Mouse (Mus musculus) heart, adult 9 months (tissue): ENCODE measurements around the gene Kctd12b.
"Not testable (repeated sequence)": the region's sequence is repeated elsewhere in the genome, so short reads cannot be mapped to it uniquely, and the experiment has no call there.

Source experiments
- DNase-seq, 2 experiments: peaks; one replicate each; pipeline ENCODE4 v3.0.0; 2022; ENCODE audit warnings: low spot score in 2 of 2

The Kctd12b gene

DNA sequence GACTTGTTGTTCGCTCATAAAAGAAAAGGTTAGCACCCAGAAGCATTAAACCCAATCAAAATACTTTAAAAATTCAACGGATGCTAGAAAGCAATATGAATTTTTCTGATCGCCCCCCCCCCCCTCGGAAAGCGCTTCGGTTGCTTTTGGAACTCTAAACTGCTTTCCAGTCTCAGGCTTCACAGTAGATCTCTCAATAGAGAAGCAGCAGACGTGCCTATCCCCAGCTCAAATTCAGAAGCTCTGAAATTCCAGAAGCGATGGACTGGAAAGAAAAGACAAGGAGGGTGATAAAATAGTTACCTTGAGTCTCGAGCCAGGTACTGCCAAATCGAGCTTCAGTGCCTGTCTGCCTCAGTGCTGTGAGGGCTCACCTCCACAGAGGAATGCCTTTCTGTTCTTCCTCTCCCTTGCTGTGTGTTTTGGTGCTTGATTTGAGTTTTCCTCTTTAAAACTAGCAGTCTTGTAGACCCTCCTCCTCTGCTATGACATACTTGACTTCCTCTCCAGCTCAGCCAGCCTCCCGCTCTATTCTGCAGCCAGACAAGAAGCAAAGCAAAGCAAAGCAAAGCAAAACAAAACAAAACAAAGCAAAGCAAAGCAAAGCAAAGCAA lies at the start of gene Kctd12b:
Gene Kctd12b, minus strand, starts transcription at position 610 of the 614 bp plus-strand sequence.
- peak; percentile 26 to 40 for DNase-seq

GRCm38 (mm10) chrX:153742493-153742892 lies 46.3 kb upstream of the Kctd12b start:
- DNase-seq, result no peak

DNA sequence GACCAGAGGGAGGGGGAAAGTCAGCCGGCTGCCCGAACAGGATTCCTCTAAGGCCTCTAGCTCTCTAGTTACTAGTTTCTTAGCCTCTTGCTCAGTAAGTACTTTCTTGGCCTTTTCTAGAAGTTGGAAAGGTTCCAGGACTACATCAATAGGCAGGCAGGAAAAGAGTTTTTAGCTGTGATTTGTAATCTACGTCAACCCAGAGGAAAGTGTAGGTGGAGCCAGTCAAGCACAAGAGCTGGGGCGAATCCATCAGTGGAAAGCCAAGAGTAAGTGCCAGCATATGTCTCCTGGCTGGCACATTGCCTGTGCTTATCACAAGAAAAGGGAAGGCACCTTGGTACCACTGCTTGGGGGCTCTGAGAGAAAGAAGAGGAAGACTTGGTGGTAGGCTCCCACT lies 39.5 kb upstream of the Kctd12b start:
- DNase-seq, result peak; percentile 0 to 4

DNA sequence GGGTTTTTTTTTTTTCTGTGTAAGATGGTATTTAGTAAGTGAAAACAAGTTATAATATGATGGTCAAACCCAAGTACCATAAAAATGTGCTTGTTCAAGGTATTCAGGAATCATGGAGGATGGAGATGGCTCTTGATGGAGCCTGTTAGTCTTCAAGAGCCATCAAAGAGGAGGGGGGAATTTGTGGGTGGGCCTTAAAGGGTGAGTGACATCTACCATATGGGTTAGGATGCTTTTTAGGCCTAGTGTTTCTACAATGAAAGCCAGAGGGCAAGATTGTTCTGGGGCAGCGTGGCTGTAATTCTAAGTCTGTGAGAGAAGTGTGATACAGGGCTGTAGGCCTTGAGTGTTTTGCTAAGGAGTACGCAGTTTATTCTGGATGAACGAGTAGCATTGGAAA lies 28.2 kb upstream of the Kctd12b start:
- no peak for DNase-seq

- DNase-seq, result peak; percentile 44 to 62
Observed at GRCm38 (mm10) chrX:153723110-153723916, 27.1 kb upstream of the Kctd12b start, which contains the start of gene Nbdy. Gene Nbdy (plus strand): TSS chrX:153723590.

DNA sequence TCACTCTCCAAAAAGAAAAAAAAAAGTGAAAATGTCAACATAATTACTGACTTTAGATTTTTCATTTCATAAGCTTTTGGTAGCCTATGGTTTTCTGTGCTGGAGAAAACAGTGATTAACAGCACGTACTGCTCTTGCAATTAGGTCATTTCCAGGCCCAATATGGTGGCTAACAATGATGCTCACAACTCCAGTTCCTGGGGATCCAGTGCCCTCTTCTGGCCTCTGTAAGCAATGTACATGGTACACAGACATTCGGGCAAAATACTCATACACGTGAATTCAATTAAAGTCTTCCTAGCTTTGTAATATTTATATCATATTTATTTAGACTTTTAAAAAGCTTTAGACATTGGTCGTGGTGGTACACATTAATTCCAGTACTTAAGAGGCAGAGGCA lies 23.4 kb upstream of the Kctd12b start:
- no peak for DNase-seq

GRCm38 (mm10) chrX:153716716-153717115 lies 20.5 kb upstream of the Kctd12b start:
- DNase-seq, result no peak

DNA sequence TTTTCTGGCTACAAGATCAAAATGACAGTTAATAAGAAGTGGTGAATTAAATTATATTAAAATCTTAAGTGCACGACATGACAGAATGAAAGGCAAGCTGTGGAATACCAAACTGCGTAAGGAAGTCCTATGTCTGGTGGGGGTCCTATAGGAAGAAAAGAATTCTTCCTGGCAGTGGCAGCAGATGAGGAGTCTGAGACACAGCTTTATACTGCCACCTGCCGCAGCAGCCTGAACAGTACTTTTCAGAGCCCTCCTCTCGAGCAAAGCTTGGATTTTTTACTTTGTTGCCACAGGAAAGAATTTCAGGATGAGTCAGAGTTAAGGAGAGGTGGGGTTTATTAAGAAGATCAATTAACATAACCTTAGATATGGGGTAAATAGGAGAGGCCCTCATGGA lies 11.5 kb upstream of the Kctd12b start:
- no peak for DNase-seq

GRCm38 (mm10) chrX:153700463-153700862 lies 4.3 kb upstream of the Kctd12b start:
- no peak for DNase-seq

- not testable (repeated sequence) for DNase-seq
Observed at GRCm38 (mm10) chrX:153668233-153668632, 28.0 kb downstream of the Kctd12b start.

DNA sequence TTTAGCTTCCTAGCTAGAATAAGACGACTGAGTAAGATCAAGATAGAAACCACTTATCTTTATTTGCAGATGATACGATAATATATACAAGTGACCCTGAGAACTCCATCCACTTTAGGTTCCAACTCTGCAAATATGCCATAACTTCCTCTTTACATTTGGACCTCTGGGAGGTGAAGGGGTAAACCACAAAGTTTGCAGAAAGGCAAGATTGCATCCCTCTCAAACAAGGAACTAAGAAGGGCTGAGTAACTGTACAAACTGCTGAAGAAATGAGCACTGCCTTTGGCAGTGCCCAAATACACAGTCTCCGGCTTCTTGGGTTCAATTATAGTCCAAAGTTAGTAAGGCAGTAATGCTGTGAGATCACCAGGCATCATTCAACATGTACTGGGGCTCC lies 31.3 kb downstream of the Kctd12b start:
- DNase-seq, result no peak

DNA sequence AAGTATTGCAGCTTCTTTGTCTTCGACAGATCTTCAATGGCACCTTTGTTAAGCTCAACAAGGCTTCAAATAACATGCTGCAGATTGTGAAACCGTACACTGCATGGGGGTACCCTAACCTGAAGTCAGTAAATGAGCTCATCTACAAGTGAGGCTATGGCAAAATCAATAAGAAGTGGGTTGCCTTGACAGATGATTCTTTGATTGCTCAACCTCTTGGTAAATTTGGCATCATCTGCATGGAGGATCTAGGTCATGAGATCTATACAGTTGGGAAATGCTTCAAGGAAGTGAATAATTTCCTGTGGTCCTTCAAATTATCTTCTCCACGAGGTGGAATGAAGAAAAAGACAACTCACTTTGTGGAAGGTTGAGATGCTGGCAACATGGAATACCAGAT lies 39.2 kb downstream of the Kctd12b start:
- no peak for DNase-seq

DNA sequence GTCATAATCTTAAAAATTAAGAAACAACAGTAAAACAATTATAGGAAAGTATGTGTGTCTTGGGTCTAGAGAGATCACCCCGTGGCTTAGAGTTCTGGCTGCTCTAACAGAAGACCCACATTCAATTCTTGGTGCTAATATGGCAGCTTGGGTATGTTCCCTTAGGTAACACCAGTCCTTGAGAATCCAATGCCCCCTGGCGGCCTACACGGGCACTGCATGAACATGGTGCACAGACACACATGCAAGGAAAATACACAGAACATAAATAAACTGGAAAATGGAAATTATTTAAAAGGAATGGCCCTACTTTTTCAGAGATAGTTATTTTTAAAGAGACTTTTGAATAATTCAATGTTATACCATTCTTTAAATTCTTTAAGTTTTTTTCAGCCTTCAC lies 55.6 kb downstream of the Kctd12b start:
- DNase-seq, result no peak

DNA sequence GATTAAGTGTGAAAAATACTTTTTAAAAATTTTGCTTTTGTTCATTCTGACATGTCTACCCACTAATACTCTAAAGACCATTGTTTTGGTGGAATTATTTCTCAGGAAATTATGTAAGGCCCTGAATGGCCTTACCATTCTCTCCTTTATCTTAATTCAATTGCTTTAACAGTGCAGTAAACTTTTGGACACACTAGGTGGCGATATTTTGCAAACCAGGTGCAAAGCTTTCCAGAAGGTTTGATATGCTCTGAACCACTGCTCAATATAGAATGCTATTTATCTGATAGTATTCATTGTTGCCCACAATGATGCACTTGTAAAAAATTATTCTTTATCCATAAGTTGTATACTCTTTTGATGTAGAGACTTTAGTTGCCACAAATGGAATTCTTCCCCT lies 59.9 kb downstream of the Kctd12b start:
- DNase-seq, result no peak
